Mouse (Mus musculus) spleen, postnatal 10 days (tissue): ENCODE results near the gene Mydgf.

Source experiments
- DNase-seq, 2 experiments: peaks; one replicate each; pipeline ENCODE4 v3.0.0; 2021 to 2022; ENCODE audit warnings: low spot score in 2 of 2

Mydgf gene

DNA sequence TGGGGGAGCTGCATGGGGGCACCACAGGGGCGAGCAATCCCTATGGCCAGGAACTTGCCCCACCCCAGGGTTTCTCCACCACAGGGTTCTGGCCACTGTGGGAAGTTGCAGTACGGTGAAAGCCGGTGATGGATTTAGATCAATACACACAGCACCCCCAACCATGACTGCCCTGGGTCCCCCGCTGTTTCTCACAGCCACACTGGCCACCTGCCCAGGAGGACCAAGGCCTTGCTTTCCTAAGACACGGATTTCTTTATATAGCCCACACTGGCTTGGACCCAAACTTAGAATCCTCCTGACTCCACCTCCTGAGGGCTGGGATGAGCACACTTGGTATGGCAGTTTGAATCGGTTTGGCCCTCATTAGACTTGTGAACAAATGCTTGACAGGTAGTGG lies 7.5 kb upstream of the Mydgf start:
- DNase-seq = no peak

DNA sequence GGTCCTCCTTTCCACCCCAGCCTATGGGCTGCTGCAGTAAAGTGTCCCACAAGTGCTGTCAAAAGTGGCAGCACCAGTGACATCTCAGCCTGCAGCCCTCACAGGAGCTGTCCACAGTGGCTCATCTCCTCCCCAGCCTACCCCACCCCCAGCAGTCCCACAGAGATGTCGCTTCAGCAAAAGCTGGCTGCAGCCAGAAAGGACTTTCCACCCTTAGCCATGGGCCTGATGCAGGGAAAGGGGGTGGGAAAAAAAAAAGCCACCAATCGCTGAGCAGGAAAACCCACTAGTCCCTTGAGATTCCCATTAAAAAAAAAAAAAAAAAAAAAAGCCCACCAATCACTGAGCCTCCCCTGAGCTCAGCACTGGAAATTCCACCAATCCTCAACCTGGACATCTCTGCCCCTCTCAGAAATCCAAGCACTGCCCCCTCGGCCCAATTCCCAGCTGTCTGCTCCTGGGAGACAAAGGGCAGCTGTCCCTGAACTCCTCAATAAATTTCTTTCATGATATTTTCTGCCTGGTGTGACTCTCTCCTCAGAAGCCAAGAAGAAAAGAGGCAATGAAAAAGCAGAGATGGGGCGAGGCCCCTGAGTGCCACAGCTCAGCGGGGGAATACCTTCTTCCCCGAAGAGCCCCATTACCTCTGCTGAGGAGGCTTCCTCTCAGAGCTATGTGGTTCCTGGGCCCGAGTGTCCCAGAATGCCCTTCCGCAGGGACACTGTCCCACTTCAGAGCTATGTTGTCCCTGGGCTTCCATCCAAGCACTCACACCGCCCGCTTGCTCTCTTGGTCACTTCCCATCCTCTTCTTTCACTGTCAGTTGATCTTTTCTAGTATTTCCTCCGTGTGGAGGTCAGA lies 1.8 kb upstream of the Mydgf start:
- DNase-seq = no peak

- DNase-seq = no peak
Measured at GRCm38 (mm10) chr17:56182975-56183657, 604 bp downstream of the Mydgf start.

GRCm38 (mm10) chr17:56175416-56175815 lies 8.3 kb downstream of the Mydgf start:
- DNase-seq = no peak

GRCm38 (mm10) chr17:56173401-56174046 lies 10.2 kb downstream of the Mydgf start:
- DNase-seq = peak in 1 of 2 experiments; percentile 46

DNA sequence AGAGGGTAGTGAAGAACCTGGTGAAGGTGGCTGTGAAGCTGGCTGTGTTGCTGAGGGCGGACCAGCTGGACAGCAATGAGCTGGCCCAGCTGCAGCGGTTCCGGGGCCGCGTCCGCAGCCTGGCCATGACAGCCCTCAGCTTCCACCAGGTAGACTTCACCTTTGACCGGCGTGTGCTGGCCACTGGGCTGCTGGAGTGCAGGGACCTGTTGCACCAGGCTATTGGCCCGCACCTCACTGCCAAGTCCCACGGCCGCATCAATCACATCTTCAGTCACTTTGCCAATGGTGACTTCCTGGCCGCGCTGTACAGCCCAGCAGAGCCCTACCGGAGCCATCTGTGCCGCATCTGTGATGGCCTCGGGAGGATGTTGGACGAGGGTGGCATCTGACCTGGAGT lies 11.8 kb downstream of the Mydgf start:
- no peak for DNase-seq

DNA sequence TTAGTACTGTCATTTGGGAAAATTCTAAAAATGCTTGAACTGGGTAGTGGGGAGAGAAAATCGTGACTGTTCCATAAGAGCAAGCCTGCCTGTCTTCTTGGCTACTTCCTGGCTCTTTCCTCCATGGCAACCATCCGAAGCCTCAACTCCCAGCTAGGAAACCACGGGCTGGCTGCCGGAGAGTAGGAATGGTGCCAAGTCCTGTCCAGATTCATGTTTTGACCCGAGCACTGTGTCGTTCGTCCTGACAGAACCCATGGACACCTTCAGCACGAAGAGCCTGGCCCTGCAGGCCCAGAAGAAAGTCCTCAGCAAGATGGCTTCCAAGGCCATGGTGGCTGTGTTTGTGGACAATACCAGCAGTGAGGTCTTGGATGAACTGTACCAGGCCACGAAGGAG lies 12.3 kb downstream of the Mydgf start:
- DNase-seq = no peak

GRCm38 (mm10) chr17:56170636-56171035 lies 13.1 kb downstream of the Mydgf start:
- DNase-seq = no peak

DNA sequence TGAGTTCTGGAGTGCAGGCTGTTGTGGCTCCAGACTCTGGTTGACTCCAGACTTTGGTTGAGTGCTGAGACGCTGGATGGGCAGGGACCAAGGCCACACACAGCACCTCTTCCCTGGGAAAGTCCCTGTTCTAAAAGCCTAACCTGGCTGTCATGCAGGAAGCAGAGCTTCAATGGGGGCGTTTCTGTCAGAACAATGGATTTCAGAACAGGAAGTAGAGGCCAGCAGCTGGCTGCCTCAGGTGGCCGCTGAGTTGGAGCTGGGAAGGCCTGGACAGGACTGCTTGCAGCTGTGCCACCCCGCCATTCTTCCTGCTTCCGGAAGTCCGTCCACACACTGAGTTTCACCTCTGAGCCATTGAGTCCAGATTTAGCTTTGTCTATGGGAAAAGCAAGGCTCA lies 13.9 kb downstream of the Mydgf start:
- no peak for DNase-seq

DNA sequence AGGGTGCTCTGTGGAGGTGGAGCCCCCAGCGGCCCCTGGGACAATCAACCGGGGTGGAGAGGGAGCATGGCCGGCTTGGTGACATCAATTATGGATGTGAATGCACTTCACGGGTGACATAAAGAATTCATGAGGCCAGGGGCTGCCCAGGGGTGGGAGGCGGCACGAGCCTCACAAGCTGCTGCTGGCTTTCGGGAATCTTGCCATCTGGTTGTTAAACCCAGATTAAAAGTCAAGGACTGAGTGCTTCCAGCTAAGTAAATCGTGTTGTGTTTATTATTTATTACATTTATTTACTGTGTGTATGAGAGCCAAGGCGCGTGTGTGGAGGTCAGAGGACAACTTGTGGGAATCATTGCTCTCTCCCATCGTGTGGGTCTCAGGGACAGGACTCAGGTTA lies 18.0 kb downstream of the Mydgf start:
- DNase-seq = no peak

DNA sequence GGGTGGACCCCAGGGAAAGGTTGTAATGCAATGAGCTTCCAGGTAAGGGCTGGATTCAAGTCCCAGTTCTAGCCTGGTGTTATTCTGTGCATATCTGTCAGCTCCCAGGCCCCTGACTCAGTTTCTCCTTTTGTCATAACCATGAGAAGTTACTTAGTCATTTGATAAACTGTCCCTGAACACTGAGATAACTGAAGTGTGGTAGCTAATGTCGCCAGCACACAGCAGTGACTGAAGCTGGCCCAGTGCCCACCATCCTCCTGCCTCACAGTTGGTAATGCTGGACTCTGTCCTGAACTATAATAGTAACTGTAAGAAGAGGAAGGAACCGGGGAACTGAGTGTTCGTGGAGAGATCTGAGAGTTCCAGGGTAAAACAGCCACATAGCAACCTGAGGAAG lies 19.2 kb downstream of the Mydgf start:
- DNase-seq = no peak

DNA sequence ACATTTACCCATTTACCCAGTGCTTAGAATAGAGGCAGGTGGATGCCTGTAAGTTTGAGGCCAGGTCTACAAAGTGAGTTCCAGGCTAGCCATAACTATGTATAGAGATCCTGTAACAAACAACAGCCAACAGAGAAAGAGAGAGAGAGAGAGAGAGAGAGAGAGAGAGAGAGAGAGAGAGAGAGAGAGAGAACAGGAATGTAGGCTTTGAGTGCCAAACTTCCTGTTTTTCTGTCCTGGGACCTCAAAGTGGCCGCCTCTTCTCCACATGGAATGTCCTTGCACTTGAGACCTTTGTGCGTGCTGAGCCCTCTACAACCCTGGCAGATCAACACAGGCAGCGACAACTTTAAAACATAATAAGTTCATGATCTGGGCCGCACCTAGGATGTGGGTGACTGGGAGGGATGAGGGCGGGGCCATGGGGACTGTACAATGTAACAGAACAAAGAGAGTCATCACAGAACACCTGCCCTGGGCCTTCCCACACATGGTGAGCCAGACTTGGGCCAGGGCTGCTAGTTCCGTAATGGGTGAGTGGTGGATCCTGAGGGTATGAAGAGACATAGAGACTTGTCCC lies 20.1 kb downstream of the Mydgf start:
- peak in 1 of 2 experiments; percentile 58 for DNase-seq

DNA sequence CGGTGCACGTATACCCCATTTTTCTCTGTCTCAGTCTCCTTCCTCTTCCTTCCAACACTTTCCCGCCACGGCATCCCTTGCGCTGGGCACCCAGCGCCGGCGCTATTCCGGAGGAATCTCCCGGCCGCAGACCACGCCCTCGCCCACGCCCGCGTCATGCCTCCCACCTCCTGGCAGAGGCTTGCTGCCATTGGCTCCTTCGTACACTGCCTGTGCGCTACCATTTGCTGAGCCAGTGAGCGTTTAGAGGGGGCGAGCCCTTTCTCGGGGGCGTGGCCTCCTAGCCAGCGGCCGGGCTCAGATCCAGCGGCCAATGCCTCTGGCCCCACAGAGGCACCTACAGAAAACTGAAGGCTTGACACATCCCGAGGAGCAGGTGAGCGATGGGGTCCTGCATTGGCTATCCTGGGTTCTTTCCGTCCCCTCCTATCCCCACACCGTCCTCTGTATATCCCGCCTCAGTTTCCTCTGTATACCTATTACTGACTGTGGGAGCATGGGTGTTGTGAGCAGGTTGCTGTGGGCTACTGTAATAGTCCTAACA lies 21.4 kb downstream of the Mydgf start, which contains the start of gene Tnfaip8l1:
Tnfaip8l1 (plus strand) TSS at position 247 of the 544 bp plus-strand sequence.
- DNase-seq = peak; percentile 76 to 92

DNA sequence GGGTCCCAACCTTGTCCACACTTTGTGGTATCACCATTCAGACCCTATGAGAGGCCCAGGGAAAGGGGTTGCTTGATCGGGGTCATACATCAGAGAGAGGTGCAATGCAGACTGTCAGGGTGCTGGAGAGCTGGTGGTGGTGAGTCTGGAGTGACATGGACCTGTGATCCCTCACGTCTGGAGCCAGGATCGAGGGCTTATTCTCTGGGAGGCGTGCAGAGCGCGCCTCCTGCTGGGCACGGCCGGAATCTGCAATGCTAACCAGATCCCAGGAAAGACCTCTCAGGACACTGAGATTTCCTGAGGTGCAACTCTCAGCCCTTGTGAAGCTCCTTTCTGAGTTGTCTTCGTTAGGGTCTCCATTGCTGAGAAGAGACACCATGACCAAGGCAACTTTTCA lies 24.0 kb downstream of the Mydgf start:
- peak in 1 of 2 experiments; percentile 56 for DNase-seq

DNA sequence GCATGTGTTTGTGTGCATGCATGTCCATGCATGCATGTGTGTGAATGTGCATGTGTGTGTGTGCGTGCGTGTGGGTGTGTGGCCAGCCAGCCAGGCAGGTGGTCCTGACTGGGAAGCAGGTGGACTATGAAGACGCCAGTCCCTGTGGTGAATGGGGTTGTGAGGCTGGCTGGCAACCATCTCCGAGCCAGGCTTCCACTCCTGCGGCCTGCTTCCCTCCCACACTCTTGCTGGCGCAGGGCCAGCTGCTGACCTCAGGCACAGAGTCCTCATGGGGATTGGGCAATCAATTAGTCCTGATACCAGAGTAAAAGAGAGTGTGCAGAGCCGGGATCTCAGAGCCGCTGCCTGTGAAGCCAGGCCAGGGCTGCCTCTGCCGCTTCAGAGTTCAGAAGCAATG lies 30.1 kb downstream of the Mydgf start:
- DNase-seq = no peak

- DNase-seq = no peak
Measured at GRCm38 (mm10) chr17:56149897-56150296, 33.8 kb downstream of the Mydgf start.

GRCm38 (mm10) chr17:56148790-56149618 lies 34.7 kb downstream of the Mydgf start:
- DNase-seq = no peak

DNA sequence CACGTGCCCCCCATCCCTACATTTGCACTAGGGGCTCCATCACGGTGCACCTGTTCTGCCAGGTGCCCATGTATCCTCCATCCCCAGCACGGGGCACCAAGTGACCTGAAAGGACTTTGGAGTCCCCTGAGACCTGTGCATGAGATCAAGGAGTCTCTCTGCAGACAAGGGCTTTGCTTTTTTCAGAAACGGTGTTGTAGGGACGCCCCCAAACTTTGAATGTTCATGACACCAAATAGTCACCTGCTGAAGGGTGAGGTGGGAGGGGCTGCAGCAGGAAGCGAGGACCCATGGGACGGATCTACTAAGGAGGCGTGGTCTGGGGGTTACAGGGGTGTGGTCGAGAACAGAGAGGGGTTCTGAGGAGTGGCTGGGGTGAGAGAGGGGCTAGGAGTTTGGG lies 35.4 kb downstream of the Mydgf start:
- no peak for DNase-seq

GRCm38 (mm10) chr17:56147420-56147819 lies 36.3 kb downstream of the Mydgf start:
- DNase-seq = no peak

- no peak for DNase-seq
Measured at GRCm38 (mm10) chr17:56146131-56146530, 37.6 kb downstream of the Mydgf start.

GRCm38 (mm10) chr17:56144546-56144945 lies 39.2 kb downstream of the Mydgf start:
- DNase-seq = no peak
